Mouse (Mus musculus): ENCODE results near the gene Psmc1. TPM values are rescaled to one million over a fixed set of nuclear protein-coding genes. Genes with fewer than 3 reads are reported as not detected.

The Psmc1 gene
- polyA plus RNA-seq, 1 experiment from 2014 or later: 173 TPM

- Histone ChIP-seq H3K27me3 (no peaks in the 10 kb centered on the region), H3K36me3 (peaks cover 70% of the 10 kb centered on the region), H3K9me3 (replicated peaks) (no peaks in the 10 kb centered on the region), H3K4me3 (no peak overlapping the region), H3K4me1 (replicated peaks) (peaks cover 20% of the 10 kb centered on the region), H3K4me2 (no peak overlapping the region), H3K27ac (no peak overlapping the region), H3K9ac (no peak overlapping the region)
- no peak for ATAC-seq (replicated peaks; ENCODE audit: insufficient number of reproducible peaks, insufficient read depth, low FRiP score, low read depth)
- WGBS: 81% methylated on average over 16 of the region's 16 CpGs
Measured at GRCm38 (mm10) chr12:100124913-100125798, 15.2 kb downstream of the Psmc1 start.

GRCm38 (mm10) chr12:100126968-100127865, 17.3 kb downstream of the Psmc1 start:
- H3K27ac ChIP-seq: peak overlapping the region; percentile 67
- no peak overlapping the region for H3K4me3 ChIP-seq
- 47% methylated on average over 17 of the region's 17 CpGs for WGBS
- H3K9ac ChIP-seq: no peak overlapping the region
- H3K9me3 ChIP-seq (replicated peaks): no peaks in the 10 kb centered on the region
- peaks cover 64% of the 10 kb centered on the region for H3K36me3 ChIP-seq
- no peak overlapping the region for H3K4me2 ChIP-seq
- peaks cover 20% of the 10 kb centered on the region for H3K4me1 ChIP-seq (replicated peaks)
- no peaks in the 10 kb centered on the region for H3K27me3 ChIP-seq
- peak; percentile 56; the same call in 1 of the 2 replicates for ATAC-seq (replicated peaks; ENCODE audit: insufficient number of reproducible peaks, insufficient read depth, low FRiP score, low read depth)

- peaks cover 20% of the 10 kb centered on the region for H3K4me1 ChIP-seq (replicated peaks)
- peaks cover 63% of the 10 kb centered on the region for H3K36me3 ChIP-seq
- no peak overlapping the region for H3K4me3 ChIP-seq
- 28% methylated on average over 8 of the region's 8 CpGs for WGBS
- H3K27me3 ChIP-seq: no peaks in the 10 kb centered on the region
- H3K4me2 ChIP-seq: no peak overlapping the region
- H3K9ac ChIP-seq: no peak overlapping the region; the same call in 1 of the 2 replicates
- no peaks in the 10 kb centered on the region for H3K9me3 ChIP-seq (replicated peaks)
- ATAC-seq (replicated peaks; ENCODE audit: insufficient number of reproducible peaks, insufficient read depth, low FRiP score, low read depth): peak; percentile 23; the same call in 1 of the 2 replicates
- H3K27ac ChIP-seq: peak overlapping the region; percentile 67
Measured at GRCm38 (mm10) chr12:100127866-100128480, 18.0 kb downstream of the Psmc1 start.

GRCm38 (mm10) chr12:100128522-100128921, 18.6 kb downstream of the Psmc1 start:
- peaks cover 20% of the 10 kb centered on the region for H3K4me1 ChIP-seq (replicated peaks)
- H3K4me3 ChIP-seq: no peak overlapping the region
- peaks cover 63% of the 10 kb centered on the region for H3K36me3 ChIP-seq
- H3K27ac ChIP-seq: peak overlapping the region; percentile 67
- no peaks in the 10 kb centered on the region for H3K27me3 ChIP-seq
- no peak overlapping the region; the same call in 1 of the 2 replicates for H3K9ac ChIP-seq
- WGBS: 52% methylated on average over 6 of the region's 6 CpGs
- no peak for ATAC-seq (replicated peaks; ENCODE audit: insufficient number of reproducible peaks, insufficient read depth, low FRiP score, low read depth)
- H3K9me3 ChIP-seq (replicated peaks): no peaks in the 10 kb centered on the region
- H3K4me2 ChIP-seq: no peak overlapping the region

DNA sequence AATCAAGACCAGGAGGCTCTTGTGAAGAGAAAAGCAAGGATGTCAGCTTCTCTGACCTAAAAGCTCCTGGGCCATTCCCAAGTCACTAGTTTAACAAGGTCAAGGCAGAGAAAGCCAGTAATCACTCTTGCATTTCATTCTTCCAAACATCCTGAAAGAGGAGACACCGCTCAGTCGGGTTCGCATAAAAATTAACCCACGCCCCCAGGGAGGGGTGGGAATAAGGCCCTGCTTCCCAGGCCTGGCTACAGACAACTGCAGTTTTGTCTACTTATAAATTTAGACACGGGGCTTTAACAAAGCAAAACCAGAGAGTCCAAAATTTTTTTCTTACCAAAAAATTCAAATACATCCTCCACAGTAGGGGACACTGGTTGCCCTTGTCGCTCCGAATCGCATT, 19.0 kb downstream of the Psmc1 start:
- H3K27ac ChIP-seq: 0 out of 2 replicates have a peak overlapping the region, but pooled peaks have one; percentile 2

GRCm38 (mm10) chr12:100131167-100131566, 21.2 kb downstream of the Psmc1 start:
- Histone ChIP-seq H3K36me3 (peaks cover 50% of the 10 kb centered on the region), H3K4me3 (no peak overlapping the region), H3K27me3 (no peaks in the 10 kb centered on the region), H3K27ac (no peak overlapping the region), H3K9ac (no peak overlapping the region), H3K9me3 (replicated peaks) (no peaks in the 10 kb centered on the region), H3K4me2 (no peak overlapping the region), H3K4me1 (replicated peaks) (peaks cover 20% of the 10 kb centered on the region)
- 89% methylated on average over 9 of the region's 9 CpGs for WGBS
- no peak for ATAC-seq (replicated peaks; ENCODE audit: insufficient number of reproducible peaks, insufficient read depth, low FRiP score, low read depth)

More for the DNA sequence above, 19.0 kb downstream of the Psmc1 start:
- Histone ChIP-seq H3K9me3 (replicated peaks) (no peaks in the 10 kb centered on the region), H3K27me3 (no peaks in the 10 kb centered on the region), H3K4me2 (no peak overlapping the region), H3K4me3 (no peak overlapping the region), H3K4me1 (replicated peaks) (peaks cover 20% of the 10 kb centered on the region), H3K9ac (no peak overlapping the region), H3K36me3 (peaks cover 62% of the 10 kb centered on the region)
- no peak for ATAC-seq (replicated peaks; ENCODE audit: insufficient number of reproducible peaks, insufficient read depth, low FRiP score, low read depth)
- WGBS: 69% methylated on average over 8 of the region's 8 CpGs

GRCm38 (mm10) chr12:100131655-100132054, 21.7 kb downstream of the Psmc1 start:
- Histone ChIP-seq H3K36me3 (peaks cover 54% of the 10 kb centered on the region), H3K4me3 (no peak overlapping the region), H3K27me3 (no peaks in the 10 kb centered on the region), H3K9ac (no peak overlapping the region), H3K9me3 (replicated peaks) (no peaks in the 10 kb centered on the region), H3K4me2 (no peak overlapping the region), H3K4me1 (replicated peaks) (peaks cover 20% of the 10 kb centered on the region), H3K27ac (no peak overlapping the region)
- ATAC-seq (replicated peaks; ENCODE audit: insufficient number of reproducible peaks, insufficient read depth, low FRiP score, low read depth): no peak
- WGBS: 39% methylated on average over 8 of the region's 8 CpGs

DNA sequence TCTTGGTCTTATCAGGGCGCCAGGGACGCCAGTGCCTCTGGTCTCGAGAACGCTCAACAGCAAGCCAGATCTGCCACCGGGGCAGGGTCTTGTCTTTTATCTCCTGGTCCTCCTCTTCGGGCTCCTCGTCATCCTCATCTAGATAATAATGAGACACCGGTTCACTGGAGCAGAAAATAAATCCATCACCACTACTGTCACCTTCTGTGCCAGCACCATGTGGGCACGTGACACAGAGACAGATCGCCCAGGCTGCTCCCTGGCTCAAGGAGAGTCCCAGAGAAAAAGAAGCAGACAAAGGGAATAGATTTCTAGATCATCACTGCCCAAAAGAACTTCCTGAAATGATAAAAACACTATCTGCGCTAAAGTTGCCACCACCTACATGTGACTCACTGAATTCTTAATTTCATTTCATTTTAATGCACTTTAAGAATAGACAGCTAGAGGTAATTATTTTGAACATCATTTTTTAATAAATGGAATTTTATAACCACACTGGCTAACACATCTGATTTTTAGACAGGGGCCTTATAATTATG, 24.5 kb downstream of the Psmc1 start:
- ATAC-seq (replicated peaks; ENCODE audit: insufficient number of reproducible peaks, insufficient read depth, low FRiP score, low read depth): no peak
- no peak overlapping the region for H3K4me3 ChIP-seq
- no peaks in the 10 kb centered on the region for H3K4me1 ChIP-seq (replicated peaks)
- no peaks in the 10 kb centered on the region for H3K9me3 ChIP-seq (replicated peaks)
- H3K27ac ChIP-seq: no peak overlapping the region
- H3K36me3 ChIP-seq: peaks cover 71% of the 10 kb centered on the region
- no peak overlapping the region for H3K4me2 ChIP-seq
- 81% methylated on average over 11 of the region's 11 CpGs for WGBS
- H3K27me3 ChIP-seq: no peaks in the 10 kb centered on the region
- H3K9ac ChIP-seq: no peak overlapping the region

- WGBS: 75% methylated on average over 3 of the region's 3 CpGs
Measured at GRCm38 (mm10) chr12:100135117-100135516, 25.2 kb downstream of the Psmc1 start.

GRCm38 (mm10) chr12:100142848-100143523, 33.0 kb downstream of the Psmc1 start:
- no peak for ATAC-seq (replicated peaks; ENCODE audit: insufficient number of reproducible peaks, insufficient read depth, low FRiP score, low read depth)
- 85% methylated on average over 11 of the region's 11 CpGs for WGBS

More at GRCm38 (mm10) chr12:100135117-100135516, 25.2 kb downstream of the Psmc1 start:
- Histone ChIP-seq H3K9me3 (replicated peaks) (no peaks in the 10 kb centered on the region), H3K4me2 (no peak overlapping the region), H3K4me3 (no peak overlapping the region), H3K9ac (no peak overlapping the region), H3K36me3 (peaks cover 73% of the 10 kb centered on the region), H3K27me3 (no peaks in the 10 kb centered on the region), H3K4me1 (replicated peaks) (no peaks in the 10 kb centered on the region), H3K27ac (no peak overlapping the region)
- ATAC-seq (replicated peaks; ENCODE audit: insufficient number of reproducible peaks, insufficient read depth, low FRiP score, low read depth): no peak

More at GRCm38 (mm10) chr12:100142848-100143523, 33.0 kb downstream of the Psmc1 start:
- H3K4me1 ChIP-seq (replicated peaks): no peaks in the 10 kb centered on the region
- H3K27me3 ChIP-seq: no peaks in the 10 kb centered on the region
- H3K4me2 ChIP-seq: no peak overlapping the region
- H3K9me3 ChIP-seq (replicated peaks): no peaks in the 10 kb centered on the region
- no peak overlapping the region for H3K9ac ChIP-seq
- no peak overlapping the region for H3K4me3 ChIP-seq
- H3K27ac ChIP-seq: no peak overlapping the region
- H3K36me3 ChIP-seq: peaks cover 86% of the 10 kb centered on the region
